Mouse (Mus musculus): ENCODE data around the gene Gpd1. TPM values are rescaled to one million over a fixed set of nuclear protein-coding genes. Genes with fewer than 3 reads are reported as not detected.
A peak's percentile ranks its signal among the peaks of the same experiment; 100 is the strongest.

Gpd1 gene
- total and polyA plus RNA-seq, 3 experiments: 0.24 to 0.56 (median 0.25) TPM

GRCm38 (mm10) chr15:99701999-99702900 lies 15.1 kb upstream of the Gpd1 start, which contains the start of gene Smarcd1 (continued):
- TF ChIP-seq ZNF384 (IDR thresholded peaks at IDR 0.05; ENCODE audit: low read depth, low read length) (no peak), MXI1 (IDR thresholded peaks at IDR 0.05; ENCODE audit: low read depth, low read length) (no peak), MAZ (IDR thresholded peaks at IDR 0.05; ENCODE audit: low read depth, low read length) (peak; percentile 55; the same call in 1 of the 2 replicates), TCF12 (IDR thresholded peaks at IDR 0.05; ENCODE audit: low read depth, low read length) (peak; percentile 82; the same call in 1 of the 2 replicates), CTCF (conservative IDR thresholded peaks at IDR 0.05 in 1 of 2, IDR thresholded peaks at IDR 0.05 in 1 of 2; ENCODE audit: low read depth in 2 of 2, low read length in 2 of 2) (peak; percentile 75 to 88; a peak in 3 of 4 replicates), CHD2 (IDR thresholded peaks at IDR 0.05; ENCODE audit: low read length) (peak; percentile 39; the same call in 1 of the 2 replicates), BHLHE40 (IDR thresholded peaks at IDR 0.05; ENCODE audit: low read depth, low read length) (peak; percentile 21; the same call in 1 of the 2 replicates), IRF4 (IDR thresholded peaks at IDR 0.05; ENCODE audit: low read depth, low read length) (peak; percentile 36; the same call in 1 of the 2 replicates), ZC3H11A (IDR thresholded peaks at IDR 0.05; ENCODE audit: low read depth, low read length) (no peak), ELF1 (IDR thresholded peaks at IDR 0.05; ENCODE audit: low read depth, low read length) (peak; percentile 63; the same call in 1 of the 2 replicates), ZKSCAN1 (IDR thresholded peaks at IDR 0.05; ENCODE audit: borderline replicate concordance, low read depth, low read length) (no peak), MAFK (IDR thresholded peaks at IDR 0.05; ENCODE audit: insufficient replicate concordance, low read length) (no peak), JUND (conservative IDR thresholded peaks at IDR 0.05; ENCODE audit: low read depth, low read length) (no peak), MEF2A (IDR thresholded peaks at IDR 0.05; ENCODE audit: borderline replicate concordance, low read depth, low read length) (no peak), USF2 (conservative IDR thresholded peaks at IDR 0.05; ENCODE audit: low read depth, low read length) (no peak), CHD1 (IDR thresholded peaks at IDR 0.05; ENCODE audit: low read depth, low read length) (no peak), ETS1 (conservative IDR thresholded peaks at IDR 0.05; ENCODE audit: low read depth, low read length) (no peak), MAX (IDR thresholded peaks at IDR 0.05; ENCODE audit: low read length) (peak; percentile 44; the same call in 1 of the 2 replicates), USF1 (IDR thresholded peaks at IDR 0.05; ENCODE audit: low read depth, low read length) (no peak), RCOR1 (conservative IDR thresholded peaks at IDR 0.05; ENCODE audit: low read depth, low read length) (no peak)

- Histone ChIP-seq H3K79me2 (replicated peaks; ENCODE audit: control insufficient read depth, extremely low read depth, insufficient read depth, poor library complexity, severe bottlenecking) (no peaks in the 10 kb centered on the region; the same call in 1 of the 2 replicates), H3K9ac (ENCODE audit: insufficient read depth, low read depth) (no peak overlapping the region), H3K4me1 (ENCODE audit: control insufficient read depth in 1 of 2, insufficient read depth in 2 of 2) (peaks cover 15 to 27% of the 10 kb centered on the region in 2 experiments), H3K27ac (ENCODE audit: insufficient read depth, low read depth) (no peak overlapping the region), H3K4me3 (replicated peaks in 1 of 3; ENCODE audit: low read depth in 2 of 3, low read length in 2 of 3, poor library complexity in 1 of 3) (peak overlapping the region in 1 of 3 experiments; percentile 64), H3K4me2 (ENCODE audit: insufficient read depth, low read depth, poor library complexity, severe bottlenecking) (peak overlapping the region; percentile 80; the same call in 1 of the 2 replicates), H3K36me3 (replicated peaks in 1 of 2; ENCODE audit: control insufficient read depth in 1 of 2, insufficient read depth in 1 of 2, low read length in 1 of 2) (peaks cover 27 to 43% of the 10 kb centered on the region in 2 experiments), H3K27me3 (replicated peaks) (peaks cover 2% of the 10 kb centered on the region), H3K9me3 (replicated peaks; ENCODE audit: low read length) (no peaks in the 10 kb centered on the region)
- no peak for DNase-seq (ENCODE audit: extremely low read depth)
- TF ChIP-seq EP300 (IDR thresholded peaks at IDR 0.05; ENCODE audit: low read length) (no peak), NRF1 (IDR thresholded peaks at IDR 0.05; ENCODE audit: low read depth, low read length) (no peak), KAT2A (IDR thresholded peaks at IDR 0.05; ENCODE audit: insufficient replicate concordance, low read length) (no peak), USF1 (IDR thresholded peaks at IDR 0.05; ENCODE audit: low read depth, low read length) (no peak), MEF2A (IDR thresholded peaks at IDR 0.05; ENCODE audit: borderline replicate concordance, low read depth, low read length) (no peak), MYC (IDR thresholded peaks at IDR 0.05; ENCODE audit: low read depth, low read length) (no peak), ZKSCAN1 (IDR thresholded peaks at IDR 0.05; ENCODE audit: borderline replicate concordance, low read depth, low read length) (no peak), TBP (conservative IDR thresholded peaks at IDR 0.05; ENCODE audit: low read depth, low read length) (no peak), USF2 (conservative IDR thresholded peaks at IDR 0.05; ENCODE audit: low read depth, low read length) (no peak), JUN (IDR thresholded peaks at IDR 0.05; ENCODE audit: insufficient read depth, low read depth, low read length) (no peak), CTCF (conservative IDR thresholded peaks at IDR 0.05 in 1 of 2, IDR thresholded peaks at IDR 0.05 in 1 of 2; ENCODE audit: low read depth in 2 of 2, low read length in 2 of 2) (no peak), BHLHE40 (IDR thresholded peaks at IDR 0.05; ENCODE audit: low read depth, low read length) (no peak), ZC3H11A (IDR thresholded peaks at IDR 0.05; ENCODE audit: low read depth, low read length) (no peak), NELFE (IDR thresholded peaks at IDR 0.05; ENCODE audit: low read depth, low read length) (no peak), E2F4 (IDR thresholded peaks at IDR 0.05; ENCODE audit: insufficient replicate concordance, low read depth, low read length) (no peak)
- in situ Hi-C loops (cut with MboI; ENCODE audit: low pct_ligation_motif_present, low pct_unique_long_range_greater_than_20kb, low sequenced_read_pairs) (no loop called here), dilution Hi-C loops (cut with MboI; ENCODE audit: extremely low pct_ligation_motif_present, extremely low pct_unique_long_range_greater_than_20kb, low sequenced_read_pairs) (no loop called here)
Measured at GRCm38 (mm10) chr15:99703104-99703503, 14.2 kb upstream of the Gpd1 start.
